Mouse (Mus musculus) NIH3T3 (cell line): Measurements from ENCODE around the gene Bhlhe23.

Source experiments
- DNase-seq: peaks from one replicate; pipeline ENCODE4 v3.0.0-alpha.2; 2012; ENCODE audit warnings: low read depth

Gene Bhlhe23

GRCm38 (mm10) chr2:180775641-180776040, 1.1 kb downstream of the Bhlhe23 start:
- DNase-seq, result no peak

DNA sequence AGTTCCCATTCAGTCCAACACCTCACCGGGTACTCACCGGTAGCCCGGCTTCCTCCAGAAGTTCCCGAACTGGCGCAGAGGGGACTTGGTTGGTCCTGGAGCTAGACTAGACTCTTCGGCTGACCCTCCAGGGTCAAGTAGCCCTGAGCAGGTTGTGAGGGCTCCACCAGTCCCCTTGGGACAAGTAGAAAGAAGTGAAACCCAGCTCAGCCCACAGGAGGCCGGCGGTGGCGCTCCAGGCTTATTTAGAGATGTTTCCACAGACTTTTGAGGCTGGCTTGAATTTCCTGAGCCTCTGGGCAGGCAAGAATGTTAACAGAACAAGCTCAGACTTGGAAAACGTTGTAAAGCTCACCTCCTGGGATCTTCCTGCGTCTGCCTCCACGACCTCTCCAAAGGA, 1.5 kb downstream of the Bhlhe23 start:
- DNase-seq, result no peak

DNA sequence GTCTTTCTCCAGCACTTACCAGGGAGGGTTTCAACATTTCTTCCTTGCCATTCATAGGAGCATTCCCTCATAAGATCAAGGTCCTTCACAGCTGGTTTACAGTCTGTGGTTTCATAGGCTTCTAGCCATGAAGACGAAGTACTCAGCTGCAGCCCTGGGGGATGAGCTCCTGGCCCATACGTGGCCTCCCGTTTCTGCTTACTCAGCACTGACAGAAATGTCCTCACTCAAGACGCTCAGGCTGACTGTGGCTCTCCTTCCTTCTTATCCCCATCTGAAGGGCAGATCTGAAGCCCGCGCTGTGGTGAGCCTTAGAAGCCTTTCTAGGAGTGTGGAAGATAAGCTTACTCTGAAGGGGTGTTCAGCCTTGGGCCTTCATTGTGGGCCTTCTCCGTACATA, 11.0 kb downstream of the Bhlhe23 start:
- no peak for DNase-seq

DNA sequence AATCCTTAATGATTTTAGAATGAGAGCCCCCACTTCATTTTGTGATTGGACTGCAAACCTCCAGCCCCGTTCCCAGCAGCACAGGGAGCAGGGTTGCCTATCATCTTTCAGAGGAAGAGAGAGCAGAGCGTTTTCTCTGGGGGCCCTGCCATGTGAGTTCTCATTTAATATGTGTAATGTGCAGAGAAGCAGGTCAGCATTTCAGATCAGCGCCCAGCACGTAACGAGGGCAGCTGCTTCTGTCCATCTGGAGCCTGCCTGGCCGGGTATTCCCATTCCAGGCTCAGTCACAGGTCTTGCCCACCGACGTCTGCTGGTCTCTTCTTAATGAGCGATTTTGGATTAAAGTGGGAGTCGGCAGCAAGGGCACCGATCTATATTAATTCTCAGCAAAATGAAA, 11.7 kb downstream of the Bhlhe23 start:
- DNase-seq, result no peak

DNA sequence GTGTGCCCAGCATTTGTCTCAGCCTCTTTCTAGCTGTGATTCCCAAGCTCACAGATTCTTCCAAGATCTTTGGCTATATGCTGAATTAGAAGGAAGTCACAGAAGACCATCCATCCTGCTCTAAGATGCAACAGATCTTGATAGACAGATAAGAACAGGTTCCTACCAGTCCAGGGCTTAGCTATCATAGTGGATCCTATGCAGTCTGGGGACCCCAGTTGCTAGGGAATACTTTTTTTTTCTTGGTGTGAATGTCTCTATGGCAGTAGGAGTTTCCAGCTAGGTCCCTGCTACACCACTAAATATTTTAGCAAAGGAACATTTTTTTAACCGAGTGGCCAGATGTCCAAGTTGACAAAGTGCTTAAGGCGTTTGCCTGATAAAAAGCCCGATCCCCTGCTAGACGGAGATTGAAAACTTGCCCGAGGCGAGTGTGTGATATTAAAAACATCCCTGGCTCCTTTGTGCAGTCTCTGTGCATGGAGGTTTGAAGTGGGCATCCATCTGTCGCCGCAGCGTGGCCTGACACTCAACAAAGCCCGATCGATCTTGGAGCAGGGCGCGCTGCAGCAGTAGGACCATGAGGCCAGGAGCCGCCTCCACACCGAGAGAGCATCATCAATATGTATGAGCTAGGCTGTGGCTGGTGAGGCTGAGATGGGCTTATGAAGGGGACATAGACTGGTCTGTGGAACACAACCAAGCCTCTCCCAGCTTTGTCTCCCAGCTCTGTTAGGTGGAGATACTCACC, 18.0 kb downstream of the Bhlhe23 start:
- DNase-seq, result no peak

DNA sequence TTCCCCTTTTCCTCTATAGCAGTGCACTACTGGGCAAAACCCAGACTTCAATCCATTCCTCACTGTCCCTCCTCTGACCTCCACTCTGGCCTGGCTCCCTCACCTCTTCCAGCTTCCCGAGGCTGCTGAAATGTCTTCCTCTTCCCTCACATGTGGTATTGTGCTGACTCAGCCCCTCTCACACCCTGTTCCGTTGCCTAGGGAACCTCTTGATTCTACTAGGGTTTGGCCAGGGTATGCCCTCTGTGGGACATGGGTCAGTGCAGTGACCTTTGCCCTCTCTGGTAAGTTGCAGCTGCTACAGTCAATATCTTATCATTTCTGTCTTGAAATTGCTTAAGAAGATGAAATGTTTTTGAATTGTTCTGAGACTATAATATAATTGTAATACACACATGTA, 19.9 kb downstream of the Bhlhe23 start:
- DNase-seq, result no peak

- DNase-seq, result peak; percentile 77
Measured at GRCm38 (mm10) chr2:180755896-180756295, 20.8 kb downstream of the Bhlhe23 start.

DNA sequence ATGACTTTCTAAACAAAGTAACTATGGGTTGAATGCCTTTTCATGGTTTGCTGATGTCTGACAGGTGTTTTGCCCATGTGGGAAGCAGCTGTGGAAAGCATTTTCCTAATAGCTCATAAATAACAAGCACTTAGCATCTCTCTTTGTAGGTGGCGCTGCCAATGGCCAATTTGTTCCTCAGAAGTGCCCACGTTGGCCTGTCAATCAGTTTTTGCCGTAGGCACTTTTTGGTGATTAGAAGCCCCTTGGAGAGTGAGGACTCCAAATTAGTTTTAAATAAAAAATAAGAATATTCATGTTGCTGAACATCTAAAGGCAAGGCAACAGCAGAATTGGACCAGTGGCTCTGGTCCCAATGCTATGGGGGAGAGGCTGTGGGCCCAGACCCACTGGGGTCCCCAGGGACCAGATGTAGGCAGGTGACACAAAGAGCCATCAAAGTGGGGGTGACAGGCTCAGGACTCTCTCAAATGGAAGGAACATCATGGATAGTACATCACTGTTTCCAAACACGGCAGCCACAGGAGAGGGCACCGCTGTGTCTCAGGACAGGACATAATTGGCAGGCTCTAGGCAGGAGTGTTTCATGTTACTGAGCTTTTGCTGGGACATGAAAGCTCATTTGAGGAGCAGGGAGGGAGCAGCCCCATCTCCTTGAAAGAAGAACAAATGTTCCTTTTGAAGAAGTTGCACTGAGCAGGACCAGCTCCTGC, 21.6 kb downstream of the Bhlhe23 start:
- no peak for DNase-seq

GRCm38 (mm10) chr2:180748904-180749303, 27.8 kb downstream of the Bhlhe23 start:
- DNase-seq, result no peak

DNA sequence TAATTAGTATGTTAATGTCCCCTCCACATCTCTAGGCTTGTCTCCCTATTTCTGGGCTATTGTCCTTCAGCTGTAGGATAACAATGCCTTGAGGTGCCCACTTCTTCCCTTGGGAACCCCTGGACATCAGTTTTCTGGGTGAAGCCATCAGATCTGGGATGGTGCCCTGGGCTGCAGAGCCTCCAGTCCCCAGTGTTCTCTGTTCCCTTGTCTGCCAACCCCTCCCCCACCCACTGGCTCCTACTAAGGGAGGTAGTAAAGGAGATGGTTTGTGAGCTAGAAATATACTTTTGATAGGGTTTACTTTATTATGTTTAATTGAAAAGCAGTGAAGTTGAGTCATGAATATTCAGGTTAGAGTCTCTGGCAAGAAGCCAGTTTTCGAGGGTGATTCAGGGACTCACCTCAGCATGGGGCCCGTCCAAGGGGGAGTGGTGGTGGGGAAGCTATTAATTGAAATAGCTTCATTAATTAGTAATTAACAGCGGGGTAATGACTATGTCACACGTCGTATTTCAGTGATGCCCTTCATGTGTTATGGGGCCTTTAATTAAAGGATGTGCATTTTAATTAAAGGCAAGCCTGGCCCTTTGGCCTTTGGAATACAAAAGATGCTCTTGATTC, 30.0 kb downstream of the Bhlhe23 start:
- peak; percentile 4 for DNase-seq

DNA sequence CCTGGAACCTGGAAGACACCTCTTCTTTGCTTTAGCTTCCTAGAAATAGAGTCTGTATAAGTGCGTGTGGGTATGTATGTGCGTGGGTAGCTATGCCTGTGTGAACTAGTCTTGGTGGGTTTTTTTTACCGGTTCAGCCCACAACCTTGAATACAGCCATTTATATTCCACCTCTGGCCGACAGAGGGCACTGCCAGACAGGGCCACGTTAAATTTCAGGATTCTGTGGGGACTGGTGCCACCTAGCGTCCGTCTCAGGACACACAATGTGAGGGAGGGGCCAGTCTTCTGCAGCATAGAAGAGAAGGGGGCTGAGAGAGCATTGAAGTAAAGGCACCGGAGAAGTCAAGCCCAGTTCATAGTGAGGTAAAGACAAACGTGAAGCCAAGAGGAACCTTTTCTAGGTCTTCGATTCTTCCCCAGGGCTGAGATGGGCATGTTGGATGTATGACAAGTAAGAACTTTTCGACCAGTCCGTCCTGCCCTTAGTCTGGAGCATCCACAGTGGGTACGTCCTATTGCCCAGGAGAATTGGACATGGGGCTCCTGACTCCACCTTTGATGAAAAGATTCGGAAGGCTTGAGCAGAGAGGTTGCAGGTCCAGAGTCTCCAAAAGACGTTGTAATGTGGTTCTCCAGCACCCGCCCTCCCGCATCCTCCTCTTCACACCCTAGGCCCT, 31.3 kb downstream of the Bhlhe23 start:
- DNase-seq, result peak; percentile 91

DNA sequence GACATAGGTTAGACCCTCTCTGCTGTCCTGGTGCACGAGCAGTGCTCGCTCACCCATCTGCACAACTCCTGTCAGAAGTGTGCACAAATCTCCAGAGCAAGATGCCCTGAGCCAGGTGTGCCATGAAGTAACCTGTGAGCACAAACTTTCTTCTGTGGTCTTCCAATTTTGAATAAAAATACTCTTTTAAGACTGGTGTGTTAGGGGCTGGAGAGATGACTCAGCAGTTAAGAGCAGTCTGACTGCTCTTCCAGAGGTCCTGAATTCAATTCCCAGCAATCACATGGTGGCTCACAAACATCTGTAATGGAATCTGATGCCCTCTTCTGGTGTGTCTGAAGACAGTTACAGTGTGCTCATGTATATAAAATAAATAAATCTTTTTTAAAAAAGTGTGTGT, 33.4 kb downstream of the Bhlhe23 start:
- DNase-seq, result no peak

- DNase-seq, result no peak
Measured at GRCm38 (mm10) chr2:180742820-180743219, 33.9 kb downstream of the Bhlhe23 start.

DNA sequence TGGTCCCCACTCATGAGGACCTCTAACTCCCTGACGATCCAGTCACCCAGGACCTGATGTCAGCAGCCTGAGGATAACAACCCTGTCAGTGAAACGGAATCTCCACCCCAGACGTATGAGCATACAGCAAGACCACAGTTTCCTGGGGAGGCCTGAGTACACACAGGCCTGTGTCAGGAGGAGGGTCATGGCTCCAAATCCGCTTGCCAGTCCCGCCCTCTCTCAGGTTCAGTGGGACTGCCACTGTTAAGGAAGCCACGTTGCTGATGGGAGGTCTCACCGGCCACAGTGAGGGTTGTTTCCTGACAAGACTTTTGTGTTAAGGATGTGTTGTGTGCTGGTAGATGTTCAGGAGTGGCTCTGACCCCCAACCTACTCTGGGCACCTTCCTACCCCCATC, 35.3 kb downstream of the Bhlhe23 start:
- DNase-seq, result no peak

DNA sequence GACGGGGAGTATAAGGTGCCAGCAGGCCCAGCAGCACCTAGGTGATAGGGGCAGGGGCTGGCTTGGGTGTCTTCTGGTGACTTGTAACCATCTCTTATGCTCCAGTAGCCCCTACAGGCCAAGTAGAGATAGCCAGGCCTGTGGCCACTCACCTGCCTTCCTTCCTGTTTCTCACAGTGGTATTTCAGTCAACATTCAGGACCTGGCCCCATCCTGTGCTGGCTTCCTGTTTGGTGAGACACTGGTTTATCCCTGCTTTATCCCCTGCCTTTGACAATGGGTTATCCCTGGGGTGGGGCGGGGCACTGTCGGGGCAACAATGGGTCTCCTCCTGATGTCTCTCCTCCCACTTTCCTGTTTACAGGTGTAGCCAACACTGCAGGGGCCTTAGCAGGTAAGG, 36.4 kb downstream of the Bhlhe23 start:
- DNase-seq, result no peak

DNA sequence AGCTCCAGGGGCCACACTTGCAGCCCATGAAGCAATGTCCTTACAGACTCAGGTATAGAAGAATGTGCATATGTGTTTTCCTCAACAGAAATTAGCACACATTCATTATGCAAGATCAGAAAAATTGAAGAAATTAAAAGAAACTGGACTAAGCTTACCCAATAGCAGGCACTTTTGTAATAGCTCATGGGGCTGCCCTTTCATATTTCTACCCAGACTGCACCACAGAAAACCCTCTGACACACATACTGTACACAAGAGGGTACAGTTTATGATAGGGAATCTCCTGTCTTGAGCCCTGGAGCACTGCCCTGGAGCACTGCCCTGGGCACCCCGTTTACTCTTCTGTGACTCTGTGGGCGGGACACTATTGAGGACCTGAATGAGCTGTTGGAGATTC, 38.7 kb downstream of the Bhlhe23 start:
- DNase-seq, result no peak

- no peak for DNase-seq
Measured at GRCm38 (mm10) chr2:180735232-180735631, 41.5 kb downstream of the Bhlhe23 start.

- no peak for DNase-seq
Measured at GRCm38 (mm10) chr2:180731984-180732383, 44.7 kb downstream of the Bhlhe23 start.

DNA sequence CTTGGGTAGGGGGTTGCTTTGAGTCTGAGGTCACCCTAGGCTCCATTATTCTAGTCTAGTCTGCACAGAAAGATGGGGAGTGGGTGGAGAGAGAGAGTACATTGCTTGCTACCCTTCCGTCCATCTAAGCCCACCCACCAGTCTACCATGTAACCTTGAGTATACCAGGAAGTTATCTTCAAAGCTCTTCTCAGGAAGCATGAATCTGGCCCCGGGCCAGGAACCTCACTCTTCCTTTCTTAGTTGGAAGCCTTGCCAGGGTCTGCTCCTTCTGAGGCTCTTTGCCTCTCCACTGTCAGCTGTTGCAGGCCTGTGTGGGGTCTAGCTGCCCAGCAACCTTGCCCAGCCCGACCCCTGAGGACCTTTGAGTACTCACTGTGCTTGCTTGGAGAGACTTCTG, 45.7 kb downstream of the Bhlhe23 start:
- peak; percentile 11 for DNase-seq

GRCm38 (mm10) chr2:180727613-180728021, 49.1 kb downstream of the Bhlhe23 start:
- DNase-seq, result no peak

DNA sequence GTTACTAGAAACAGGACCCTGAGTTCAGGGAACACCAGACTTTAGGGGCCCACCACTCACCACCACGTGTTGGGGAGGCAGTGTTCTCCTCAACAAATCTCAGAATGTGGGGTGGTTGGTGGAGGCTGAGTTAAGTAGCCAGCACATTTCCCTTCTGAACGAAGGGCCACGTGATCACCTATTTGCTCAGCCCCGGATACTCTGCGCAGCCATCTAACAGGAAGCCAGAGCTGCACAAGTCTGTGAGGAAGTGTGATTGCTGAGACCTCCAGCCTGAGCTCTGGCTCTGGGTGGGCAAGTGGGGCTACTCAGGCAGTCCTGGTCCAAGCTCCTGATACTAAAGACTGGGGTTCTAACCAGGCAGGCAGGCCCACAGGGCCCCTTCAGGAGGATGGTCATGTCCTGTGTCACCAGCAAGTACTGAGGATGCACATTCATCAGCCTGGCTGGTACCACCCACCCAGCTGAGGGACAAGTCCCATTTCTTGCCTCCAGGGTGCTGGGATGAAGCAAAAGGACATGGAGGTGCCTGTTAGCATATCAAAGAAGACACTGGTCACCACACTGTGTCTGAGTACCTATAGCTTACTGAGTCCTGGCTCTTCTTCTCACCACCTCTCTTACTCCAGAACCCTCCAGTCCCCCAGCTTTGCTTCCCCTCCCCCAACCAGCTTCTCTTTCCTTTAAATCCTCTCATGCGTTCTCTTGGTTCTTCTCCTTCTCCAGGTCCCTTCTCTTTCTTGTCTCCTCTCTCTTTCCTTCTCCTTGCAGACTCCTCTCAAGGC, 49.9 kb downstream of the Bhlhe23 start:
- no peak for DNase-seq
